ENCODE assay signal across 9 mouse cellular contexts in genomic region chr7:78797843-78798455, GRCm38 (mm10). TPM values are rescaled to one million over a fixed set of nuclear protein-coding genes. Genes with fewer than 3 reads are reported as not detected.
DNase-seq lines count a peak whose midpoint lies in the region; ATAC-seq lines count a peak whose summit lies in the region.
"Had no signal": no experiment of that assay in that cellular context is flagged by ENCODE, and none has a peak within 500 bp of the region (broad histone marks: within the 10 kb centered on the region; RNA-seq: fewer than 3 reads in every experiment).

No protein-coding gene starts in this region.

- peak; percentile 22 to 44 for DNase-seq in heart, postnatal 10 days
- DNase-seq in heart, postnatal 36 days: no peak
- peak; percentile 72 for DNase-seq in embryonic facial prominence, embryonic 14.5 days (ENCODE audit: low spot score)
- DNase-seq in testis, postnatal 14 days (ENCODE audit: low spot score): no peak
- no peak for DNase-seq in lung, postnatal 14 days
- no peak for DNase-seq in lung, postnatal 10 days

- no peaks in the 10 kb centered on the region for H3K9me3 ChIP-seq in embryonic facial prominence, embryonic 14.5 days (ENCODE audit: control insufficient read depth, low read length)
- H3K9me3 ChIP-seq in hindbrain, embryonic 16.5 days (ENCODE audit: control insufficient read depth, low read length): no peaks in the 10 kb centered on the region
- no peaks in the 10 kb centered on the region for H3K9me3 ChIP-seq in liver, embryonic 16.5 days (replicated peaks; ENCODE audit: control insufficient read depth, low read length)
- H3K9me3 ChIP-seq: limb, embryonic 12.5 days had no signal

- intact Hi-C loops in heart, postnatal 10 days (cut with DNase I): no loop called here
- intact Hi-C loops in heart, postnatal 36 days (cut with DNase I): loop anchor here (10.0 kb wide), 1 partner anchor 287 kb away; no protein-coding TSS in a partner anchor

- peaks cover 5% of the 10 kb centered on the region; the same call in 1 of the 2 replicates for H3K36me3 ChIP-seq in embryonic facial prominence, embryonic 14.5 days (ENCODE audit: control insufficient read depth, insufficient read depth, low read length)
- no peaks in the 10 kb centered on the region for H3K36me3 ChIP-seq in hindbrain, embryonic 16.5 days (ENCODE audit: control insufficient read depth, insufficient read depth, low read length)
- no peaks in the 10 kb centered on the region for H3K36me3 ChIP-seq in liver, embryonic 16.5 days (ENCODE audit: control insufficient read depth, insufficient read depth)

- H3K27ac ChIP-seq in embryonic facial prominence, embryonic 14.5 days (replicated peaks; ENCODE audit: low read depth, low read length): no peak overlapping the region; the same call in 1 of the 2 replicates
- no peak overlapping the region for H3K27ac ChIP-seq in hindbrain, embryonic 16.5 days (ENCODE audit: low read depth, low read length)
- 0 out of 2 replicates have a peak overlapping the region, but pooled peaks have one; percentile 45 for H3K27ac ChIP-seq in liver, embryonic 16.5 days (ENCODE audit: low read length)
- H3K27ac ChIP-seq: limb, embryonic 12.5 days had no signal

- H3K27me3 ChIP-seq in embryonic facial prominence, embryonic 14.5 days (replicated peaks; ENCODE audit: control insufficient read depth, insufficient read depth, low read length): no peaks in the 10 kb centered on the region
- no peaks in the 10 kb centered on the region for H3K27me3 ChIP-seq in hindbrain, embryonic 16.5 days (replicated peaks; ENCODE audit: control insufficient read depth, insufficient read depth, low read length)
- H3K27me3 ChIP-seq in liver, embryonic 16.5 days (ENCODE audit: control insufficient read depth, insufficient read depth, low read depth, low read length): no peaks in the 10 kb centered on the region
- H3K27me3 ChIP-seq: limb, embryonic 12.5 days had no signal

- H3K4me3 ChIP-seq in embryonic facial prominence, embryonic 14.5 days (ENCODE audit: low read depth, low read length): no peak overlapping the region
- H3K4me3 ChIP-seq in hindbrain, embryonic 16.5 days (ENCODE audit: low read length): no peak overlapping the region
- no peak overlapping the region for H3K4me3 ChIP-seq in liver, embryonic 16.5 days (ENCODE audit: low read depth, low read length)
- H3K4me3 ChIP-seq: limb, embryonic 12.5 days had no signal

- WGBS in embryonic facial prominence, embryonic 14.5 days: 42% methylated on average over 8 of the region's 9 CpGs
- WGBS in hindbrain, embryonic 16.5 days: 33% methylated on average over 9 of the region's 9 CpGs
- 64% methylated on average over 9 of the region's 9 CpGs for WGBS in liver, embryonic 16.5 days (ENCODE audit: insufficient replicate concordance)

- ATAC-seq in embryonic facial prominence, embryonic 14.5 days (ENCODE audit: low read depth): no peak; the same call in 1 of the 2 replicates
- ATAC-seq in hindbrain, embryonic 16.5 days: peak; percentile 15; the same call in 1 of the 2 replicates
- ATAC-seq in liver, embryonic 16.5 days (ENCODE audit: low read depth): no peak

- H3K4me2 ChIP-seq in embryonic facial prominence, embryonic 14.5 days (ENCODE audit: low read depth, low read length): no peak overlapping the region
- H3K4me2 ChIP-seq in hindbrain, embryonic 16.5 days (ENCODE audit: low read length): no peak overlapping the region
- H3K4me2 ChIP-seq in liver, embryonic 16.5 days (ENCODE audit: low read depth, low read length): no peak overlapping the region
- H3K4me2 ChIP-seq: limb, embryonic 12.5 days had no signal

- H3K4me1 ChIP-seq in embryonic facial prominence, embryonic 14.5 days (ENCODE audit: control insufficient read depth, insufficient read depth, low read length): no peaks in the 10 kb centered on the region
- H3K4me1 ChIP-seq in hindbrain, embryonic 16.5 days (ENCODE audit: control insufficient read depth, insufficient read depth, low read depth, low read length): no peaks in the 10 kb centered on the region
- peaks cover 60% of the 10 kb centered on the region for H3K4me1 ChIP-seq in liver, embryonic 16.5 days (ENCODE audit: control insufficient read depth, low read depth, low read length)
- H3K4me1 ChIP-seq: limb, embryonic 12.5 days had no signal

- H3K9ac ChIP-seq in embryonic facial prominence, embryonic 14.5 days (ENCODE audit: low read depth, low read length): no peak overlapping the region
- H3K9ac ChIP-seq in hindbrain, embryonic 16.5 days (ENCODE audit: low read depth, low read length): no peak overlapping the region
- H3K9ac ChIP-seq in liver, embryonic 16.5 days (ENCODE audit: low read depth, low read length): no peak overlapping the region
- H3K9ac ChIP-seq: limb, embryonic 12.5 days had no signal

RNA-seq across cellular contexts. Expression of gene Mrpl46, which starts 14.6 kb away (rescaled TPM):
- total RNA-seq in heart, postnatal 10 days (2021): 10 to 100 TPM; 45.9 to 47.4 TPM
- 10 to 100 TPM; 50.3 to 57.4 TPM for total RNA-seq in heart, postnatal 36 days (2021)
- polyA plus RNA-seq in embryonic facial prominence, embryonic 14.5 days (2014; fragmentation: Nextera tagmentation; extraction: Ambion mirVana): 57.3 and 57.5 TPM in 2 replicates
- polyA plus RNA-seq in hindbrain, embryonic 16.5 days (2015; fragmentation: Nextera tagmentation; extraction: Ambion mirVana): 58.0 and 61.4 TPM in 2 replicates
- 33.4 and 38.8 TPM in 2 replicates for polyA plus RNA-seq in liver, embryonic 16.5 days (2015; fragmentation: Nextera tagmentation; extraction: Ambion mirVana)

RNA-seq across cellular contexts. Expression of gene Mrps11, which starts 15.0 kb away (rescaled TPM):
- 10 to 100 TPM; 45.1 to 49.4 TPM for total RNA-seq in heart, postnatal 10 days (2021)
- 10 to 100 TPM; 45.4 to 46.9 TPM for total RNA-seq in heart, postnatal 36 days (2021)
- 59.2 and 66.2 TPM in 2 replicates for polyA plus RNA-seq in embryonic facial prominence, embryonic 14.5 days (2014; fragmentation: Nextera tagmentation; extraction: Ambion mirVana)
- 72.1 and 73.1 TPM in 2 replicates for polyA plus RNA-seq in hindbrain, embryonic 16.5 days (2015; fragmentation: Nextera tagmentation; extraction: Ambion mirVana)
- 32.1 and 35.0 TPM in 2 replicates for polyA plus RNA-seq in liver, embryonic 16.5 days (2015; fragmentation: Nextera tagmentation; extraction: Ambion mirVana)

RNA-seq across cellular contexts. Expression of gene Det1, which starts 49.1 kb away (rescaled TPM):
- 10 to 100 TPM in 1 of 2 experiments, 1 to 10 TPM in 1; 7.2 to 10.7 TPM for total RNA-seq in heart, postnatal 10 days (2021)
- 10 to 100 TPM; 12.1 to 14.4 TPM for total RNA-seq in heart, postnatal 36 days (2021)
- 15.6 and 17.7 TPM in 2 replicates for polyA plus RNA-seq in embryonic facial prominence, embryonic 14.5 days (2014; fragmentation: Nextera tagmentation; extraction: Ambion mirVana)
- polyA plus RNA-seq in hindbrain, embryonic 16.5 days (2015; fragmentation: Nextera tagmentation; extraction: Ambion mirVana): 9.9 and 12.1 TPM in 2 replicates
- 5.8 and 6.6 TPM in 2 replicates for polyA plus RNA-seq in liver, embryonic 16.5 days (2015; fragmentation: Nextera tagmentation; extraction: Ambion mirVana)

Comparison
In these comparisons a context has a peak if more than half of its experiments do, and no peak if none do; other contexts are left out.
1. DNase-seq: peak in heart, postnatal 10 days (2 of 2) and embryonic facial prominence, embryonic 14.5 days (single experiment); none in heart, postnatal 36 days (0 of 2), testis, postnatal 14 days (single experiment), lung, postnatal 14 days (single experiment) and lung, postnatal 10 days (single experiment).